Mouse (Mus musculus): Measurements from ENCODE around the gene Cdk8. TPM values are rescaled to one million over a fixed set of nuclear protein-coding genes. Genes with fewer than 3 reads are reported as not detected.

The Cdk8 gene
- polyA plus RNA-seq, 1 experiment, result 31.7 TPM

GRCm38 (mm10) chr5:146193360-146193759, 37.7 kb upstream of the Cdk8 start:
- 87% methylated on average over 8 of the region's 8 CpGs for WGBS
- H3K4me1 ChIP-seq (ENCODE audit: control insufficient read depth, insufficient read depth, insufficient read length, low read length), result no peaks in the 10 kb centered on the region

DNA sequence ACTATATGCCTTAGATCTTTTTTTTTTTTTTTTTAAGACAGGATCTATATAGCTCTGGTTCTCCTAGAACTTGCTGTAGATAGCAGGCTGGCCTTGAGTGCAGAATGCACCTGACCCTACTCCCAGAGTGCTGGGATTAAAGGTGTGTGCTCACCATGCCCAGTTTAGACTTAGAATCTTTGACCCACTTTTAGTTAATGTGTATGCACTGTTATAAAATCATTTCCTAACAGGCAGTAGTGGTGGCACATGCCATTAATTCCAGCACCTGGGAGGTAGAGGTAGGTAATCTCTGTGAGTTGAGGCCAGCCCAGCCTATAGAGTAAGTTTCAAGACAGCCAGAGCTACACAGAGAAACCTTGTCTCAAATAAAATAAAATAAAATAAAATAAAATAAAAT, 32.0 kb upstream of the Cdk8 start:
- no peaks in the 10 kb centered on the region for H3K27me3 ChIP-seq (ENCODE audit: control insufficient read depth, insufficient read depth, low read length)
- H3K4me1 ChIP-seq (ENCODE audit: control insufficient read depth, insufficient read depth, insufficient read length, low read length), result no peaks in the 10 kb centered on the region
- no peak overlapping the region for H3K27ac ChIP-seq (ENCODE audit: insufficient read depth, low read depth, low read length)
- no peak overlapping the region for H3K4me3 ChIP-seq (ENCODE audit: low read depth, low read length)
- no peak for TF ChIP-seq POLR2A (IDR thresholded peaks at IDR 0.05; ENCODE audit: low read depth, low read length)
- TF ChIP-seq CTCF (IDR thresholded peaks at IDR 0.05; ENCODE audit: extremely low read depth, insufficient read length, insufficient replicate concordance, low read depth, low read length), result no peak
- H3K36me3 ChIP-seq (ENCODE audit: control insufficient read depth, insufficient read depth, low read length), result peaks cover 12% of the 10 kb centered on the region

More at GRCm38 (mm10) chr5:146193360-146193759, 37.7 kb upstream of the Cdk8 start:
- H3K4me3 ChIP-seq (ENCODE audit: low read depth, low read length), result no peak overlapping the region
- no peaks in the 10 kb centered on the region for H3K27me3 ChIP-seq (ENCODE audit: control insufficient read depth, insufficient read depth, low read length)
- TF ChIP-seq POLR2A (IDR thresholded peaks at IDR 0.05; ENCODE audit: low read depth, low read length) (no peak), CTCF (IDR thresholded peaks at IDR 0.05; ENCODE audit: extremely low read depth, insufficient read length, insufficient replicate concordance, low read depth, low read length) (no peak)
- no peak overlapping the region for H3K27ac ChIP-seq (ENCODE audit: insufficient read depth, low read depth, low read length)
- 0 out of 2 replicates have a peak, but pooled peaks cover 4% of the 10 kb centered on the region for H3K36me3 ChIP-seq (ENCODE audit: control insufficient read depth, insufficient read depth, low read length)

DNA sequence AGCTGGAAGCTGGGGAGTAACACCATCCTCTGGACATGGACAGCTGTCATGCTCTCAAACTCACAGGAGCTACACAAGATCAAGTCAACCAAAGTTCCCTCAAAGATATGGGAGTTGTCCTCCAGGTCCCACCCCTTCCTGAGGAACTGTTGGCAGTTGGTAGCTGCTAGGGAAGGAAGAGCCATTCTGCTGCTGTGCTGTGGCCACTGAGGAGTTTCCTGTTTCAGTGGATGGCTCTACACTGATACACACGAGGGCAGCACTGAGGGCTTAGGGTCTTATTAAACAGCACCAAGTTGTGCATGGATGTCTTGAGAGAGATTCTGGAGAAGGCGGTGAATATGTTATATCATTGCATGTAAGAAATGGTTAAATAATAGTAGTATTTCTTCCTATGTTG, 31.5 kb upstream of the Cdk8 start:
- no peaks in the 10 kb centered on the region for H3K27me3 ChIP-seq (ENCODE audit: control insufficient read depth, insufficient read depth, low read length)
- no peak overlapping the region for H3K4me3 ChIP-seq (ENCODE audit: low read depth, low read length)
- H3K36me3 ChIP-seq (ENCODE audit: control insufficient read depth, insufficient read depth, low read length), result peaks cover 12% of the 10 kb centered on the region
- no peak overlapping the region for H3K27ac ChIP-seq (ENCODE audit: insufficient read depth, low read depth, low read length)
- 72% methylated on average over 2 of the region's 2 CpGs for WGBS
- TF ChIP-seq POLR2A (IDR thresholded peaks at IDR 0.05; ENCODE audit: low read depth, low read length) (no peak), CTCF (IDR thresholded peaks at IDR 0.05; ENCODE audit: extremely low read depth, insufficient read length, insufficient replicate concordance, low read depth, low read length) (no peak)
- no peaks in the 10 kb centered on the region for H3K4me1 ChIP-seq (ENCODE audit: control insufficient read depth, insufficient read depth, insufficient read length, low read length)

DNA sequence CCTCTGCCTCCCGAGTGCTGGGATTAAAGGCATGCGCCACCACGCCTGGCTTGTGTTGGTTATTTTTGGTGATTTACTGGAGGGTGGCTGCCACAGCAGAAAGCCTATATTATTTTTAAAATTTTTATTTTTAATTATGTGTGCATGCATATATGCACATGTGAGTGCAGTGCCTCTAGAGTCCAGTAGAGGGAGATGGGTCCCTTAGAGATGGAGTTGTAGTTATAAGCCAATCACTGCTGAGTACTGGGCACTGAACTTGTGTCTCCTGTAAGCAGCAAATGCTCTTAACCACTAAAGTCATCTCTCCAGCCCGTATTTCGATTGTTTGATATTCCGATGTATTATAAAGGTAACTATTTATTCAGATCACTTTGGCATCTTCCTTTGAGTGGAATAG, 30.4 kb upstream of the Cdk8 start:
- H3K27ac ChIP-seq (ENCODE audit: insufficient read depth, low read depth, low read length), result no peak overlapping the region
- no peaks in the 10 kb centered on the region for H3K4me1 ChIP-seq (ENCODE audit: control insufficient read depth, insufficient read depth, insufficient read length, low read length)
- no peaks in the 10 kb centered on the region for H3K27me3 ChIP-seq (ENCODE audit: control insufficient read depth, insufficient read depth, low read length)
- H3K4me3 ChIP-seq (ENCODE audit: low read depth, low read length), result no peak overlapping the region
- TF ChIP-seq CTCF (IDR thresholded peaks at IDR 0.05; ENCODE audit: extremely low read depth, insufficient read length, insufficient replicate concordance, low read depth, low read length) (no peak), POLR2A (IDR thresholded peaks at IDR 0.05; ENCODE audit: low read depth, low read length) (no peak)
- peaks cover 14% of the 10 kb centered on the region for H3K36me3 ChIP-seq (ENCODE audit: control insufficient read depth, insufficient read depth, low read length)
- 98% methylated on average over 6 of the region's 6 CpGs for WGBS

DNA sequence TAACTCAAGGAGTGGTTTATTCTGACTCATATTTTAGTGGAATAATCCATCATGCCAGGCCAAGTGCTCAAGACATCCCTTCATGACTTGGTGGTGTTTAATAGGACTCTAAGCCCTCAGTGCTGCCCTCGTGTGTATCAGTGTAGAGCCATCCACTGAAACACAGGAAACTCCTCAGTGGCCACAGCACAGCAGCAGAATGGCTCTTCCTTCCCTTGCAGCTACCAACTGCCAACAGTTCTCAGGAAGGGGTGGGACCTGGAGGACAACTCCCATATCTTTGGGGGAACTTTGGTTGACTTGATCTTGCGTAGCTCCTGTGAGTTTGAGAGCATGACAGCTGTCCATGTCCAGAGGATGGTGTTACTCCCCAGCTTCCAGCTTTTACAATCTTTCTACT, 27.1 kb upstream of the Cdk8 start:
- no peaks in the 10 kb centered on the region for H3K27me3 ChIP-seq (ENCODE audit: control insufficient read depth, insufficient read depth, low read length)
- no peak overlapping the region for H3K4me3 ChIP-seq (ENCODE audit: low read depth, low read length)
- H3K4me1 ChIP-seq (ENCODE audit: control insufficient read depth, insufficient read depth, insufficient read length, low read length), result no peaks in the 10 kb centered on the region
- H3K36me3 ChIP-seq (ENCODE audit: control insufficient read depth, insufficient read depth, low read length), result peaks cover 33% of the 10 kb centered on the region
- no peak overlapping the region for H3K27ac ChIP-seq (ENCODE audit: insufficient read depth, low read depth, low read length)
- 71% methylated on average over 2 of the region's 2 CpGs for WGBS
- TF ChIP-seq POLR2A (IDR thresholded peaks at IDR 0.05; ENCODE audit: low read depth, low read length), result no peak
- no peak for TF ChIP-seq CTCF (IDR thresholded peaks at IDR 0.05; ENCODE audit: extremely low read depth, insufficient read length, insufficient replicate concordance, low read depth, low read length)

DNA sequence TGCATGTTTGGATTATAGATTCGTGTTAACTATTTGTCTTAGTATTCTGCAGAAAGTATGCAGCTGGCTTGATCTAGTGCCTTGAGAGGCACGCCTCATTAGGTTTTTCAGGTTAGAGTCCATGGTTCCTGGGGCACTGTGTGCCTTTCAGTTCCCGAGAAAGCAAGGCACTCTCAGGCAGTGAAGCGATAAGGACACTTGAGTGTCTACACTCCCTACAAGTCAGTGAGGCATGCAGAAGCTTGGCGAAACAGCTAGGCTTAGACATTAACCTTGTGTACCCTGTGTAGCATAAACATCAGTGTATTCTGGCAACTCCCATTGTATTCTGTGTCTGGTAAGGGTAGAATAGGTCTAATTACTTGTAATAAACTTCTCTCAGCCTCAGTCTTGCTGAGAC, 25.5 kb upstream of the Cdk8 start:
- Histone ChIP-seq H3K27me3 (ENCODE audit: control insufficient read depth, insufficient read depth, low read length) (no peaks in the 10 kb centered on the region), H3K36me3 (ENCODE audit: control insufficient read depth, insufficient read depth, low read length) (peaks cover 44% of the 10 kb centered on the region), H3K4me1 (ENCODE audit: control insufficient read depth, insufficient read depth, insufficient read length, low read length) (no peaks in the 10 kb centered on the region), H3K4me3 (ENCODE audit: low read depth, low read length) (no peak overlapping the region), H3K27ac (ENCODE audit: insufficient read depth, low read depth, low read length) (no peak overlapping the region)
- 71% methylated on average over 5 of the region's 5 CpGs for WGBS
- TF ChIP-seq CTCF (IDR thresholded peaks at IDR 0.05; ENCODE audit: extremely low read depth, insufficient read length, insufficient replicate concordance, low read depth, low read length) (no peak), POLR2A (IDR thresholded peaks at IDR 0.05; ENCODE audit: low read depth, low read length) (no peak)

DNA sequence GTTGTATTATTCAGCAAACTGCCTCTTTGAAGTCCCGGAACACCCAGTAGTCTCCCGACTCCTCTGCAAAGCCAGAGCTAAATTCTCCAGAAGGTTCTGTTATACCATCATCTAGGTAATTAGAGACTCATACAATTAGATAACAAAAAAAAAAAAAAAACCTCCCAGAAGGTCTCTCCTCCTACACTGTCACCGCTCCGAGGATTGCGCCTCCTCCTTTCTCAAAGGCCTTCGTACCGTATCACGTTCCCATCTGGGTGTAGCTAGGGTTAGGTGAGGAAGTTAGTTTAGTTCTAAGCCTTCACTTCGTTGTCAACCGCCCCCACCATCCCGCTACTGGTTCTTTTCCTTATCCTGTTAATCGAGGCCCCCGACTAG, 10.5 kb upstream of the Cdk8 start:
- H3K27me3 ChIP-seq (ENCODE audit: control insufficient read depth, insufficient read depth, low read length), result no peaks in the 10 kb centered on the region
- H3K36me3 ChIP-seq (ENCODE audit: control insufficient read depth, insufficient read depth, low read length), result peaks cover 25% of the 10 kb centered on the region
- peak overlapping the region; percentile 68 for H3K27ac ChIP-seq (ENCODE audit: insufficient read depth, low read depth, low read length)
- 5% methylated on average over 13 of the region's 13 CpGs for WGBS
- peaks cover 3% of the 10 kb centered on the region; the same call in 1 of the 2 replicates for H3K4me1 ChIP-seq (ENCODE audit: control insufficient read depth, insufficient read depth, insufficient read length, low read length)
- no peak for TF ChIP-seq POLR2A (IDR thresholded peaks at IDR 0.05; ENCODE audit: low read depth, low read length)
- TF ChIP-seq CTCF (IDR thresholded peaks at IDR 0.05; ENCODE audit: extremely low read depth, insufficient read length, insufficient replicate concordance, low read depth, low read length), result 0 out of 2 replicates have a peak, but pooled peaks have one; percentile 1
- peak overlapping the region; percentile 72 for H3K4me3 ChIP-seq (ENCODE audit: low read depth, low read length)
